Mouse (Mus musculus): ENCODE data around the gene Fhod1. TPM values are rescaled to one million over a fixed set of nuclear protein-coding genes. Genes with fewer than 3 reads are reported as not detected.

The Fhod1 gene
- polyA plus RNA-seq, 1 experiment from 2014 or later = 6.0 TPM

- Histone ChIP-seq H3K4me1 (ENCODE audit: control insufficient read depth, insufficient read depth, low read length) (no peaks in the 10 kb centered on the region), H3K4me3 (ENCODE audit: low read length) (no peak overlapping the region), H3K9me3 (ENCODE audit: control insufficient read depth, low read length) (no peaks in the 10 kb centered on the region), H3K9ac (ENCODE audit: low read depth, low read length) (no peak overlapping the region), H3K36me3 (ENCODE audit: control insufficient read depth, insufficient read depth, low read length) (peaks cover 56% of the 10 kb centered on the region; the same call in 1 of the 2 replicates), H3K27ac (ENCODE audit: low read depth, low read length) (no peak overlapping the region), H3K4me2 (replicated peaks; ENCODE audit: low read depth, low read length) (no peak overlapping the region), H3K27me3 (ENCODE audit: control insufficient read depth, insufficient read depth, low read length) (no peaks in the 10 kb centered on the region)
- no peak for ATAC-seq (ENCODE audit: low FRiP score, low TSS enrichment)
- WGBS = 88% methylated on average over 18 of the region's 18 CpGs
These were observed 32.5 kb downstream of the Fhod1 start for GRCm38 (mm10) chr8:105315073-105315769.

- no peaks in the 10 kb centered on the region for H3K9me3 ChIP-seq (ENCODE audit: control insufficient read depth, low read length)
- no peak overlapping the region for H3K4me2 ChIP-seq (replicated peaks; ENCODE audit: low read depth, low read length)
- no peak for ATAC-seq (ENCODE audit: low FRiP score, low TSS enrichment)
- no peaks in the 10 kb centered on the region for H3K27me3 ChIP-seq (ENCODE audit: control insufficient read depth, insufficient read depth, low read length)
- no peak overlapping the region for H3K9ac ChIP-seq (ENCODE audit: low read depth, low read length)
- no peaks in the 10 kb centered on the region for H3K4me1 ChIP-seq (ENCODE audit: control insufficient read depth, insufficient read depth, low read length)
- WGBS = 75% methylated on average over 9 of the region's 9 CpGs
- H3K27ac ChIP-seq (ENCODE audit: low read depth, low read length) = no peak overlapping the region
- peaks cover 55% of the 10 kb centered on the region; the same call in 1 of the 2 replicates for H3K36me3 ChIP-seq (ENCODE audit: control insufficient read depth, insufficient read depth, low read length)
- H3K4me3 ChIP-seq (ENCODE audit: low read length) = no peak overlapping the region
These were observed 33.9 kb downstream of the Fhod1 start for GRCm38 (mm10) chr8:105313622-105314402.

- ATAC-seq (ENCODE audit: low FRiP score, low TSS enrichment) = no peak
- Histone ChIP-seq H3K4me2 (replicated peaks; ENCODE audit: low read depth, low read length) (no peak overlapping the region), H3K9me3 (ENCODE audit: control insufficient read depth, low read length) (no peaks in the 10 kb centered on the region), H3K27me3 (ENCODE audit: control insufficient read depth, insufficient read depth, low read length) (no peaks in the 10 kb centered on the region), H3K4me1 (ENCODE audit: control insufficient read depth, insufficient read depth, low read length) (no peaks in the 10 kb centered on the region), H3K36me3 (ENCODE audit: control insufficient read depth, insufficient read depth, low read length) (peaks cover 63% of the 10 kb centered on the region), H3K4me3 (ENCODE audit: low read length) (no peak overlapping the region), H3K27ac (ENCODE audit: low read depth, low read length) (no peak overlapping the region), H3K9ac (ENCODE audit: low read depth, low read length) (no peak overlapping the region)
- WGBS = 90% methylated on average over 8 of the region's 8 CpGs
These were observed 34.8 kb downstream of the Fhod1 start for GRCm38 (mm10) chr8:105312891-105313481.

- Histone ChIP-seq H3K9me3 (ENCODE audit: control insufficient read depth, low read length) (no peaks in the 10 kb centered on the region), H3K4me2 (replicated peaks; ENCODE audit: low read depth, low read length) (no peak overlapping the region), H3K9ac (ENCODE audit: low read depth, low read length) (no peak overlapping the region), H3K27me3 (ENCODE audit: control insufficient read depth, insufficient read depth, low read length) (no peaks in the 10 kb centered on the region), H3K4me1 (ENCODE audit: control insufficient read depth, insufficient read depth, low read length) (no peaks in the 10 kb centered on the region), H3K36me3 (ENCODE audit: control insufficient read depth, insufficient read depth, low read length) (peaks cover 63% of the 10 kb centered on the region), H3K27ac (ENCODE audit: low read depth, low read length) (no peak overlapping the region), H3K4me3 (ENCODE audit: low read length) (no peak overlapping the region)
- ATAC-seq (ENCODE audit: low FRiP score, low TSS enrichment) = no peak
- 91% methylated on average over 1 of the region's 1 CpGs for WGBS
These were observed 36.0 kb downstream of the Fhod1 start for GRCm38 (mm10) chr8:105311718-105312117.

GRCm38 (mm10) chr8:105310118-105310517 is 37.6 kb downstream of the Fhod1 start:
- Histone ChIP-seq H3K4me3 (ENCODE audit: low read length) (no peak overlapping the region), H3K4me2 (replicated peaks; ENCODE audit: low read depth, low read length) (no peak overlapping the region), H3K9ac (ENCODE audit: low read depth, low read length) (no peak overlapping the region), H3K27ac (ENCODE audit: low read depth, low read length) (no peak overlapping the region), H3K9me3 (ENCODE audit: control insufficient read depth, low read length) (no peaks in the 10 kb centered on the region), H3K4me1 (ENCODE audit: control insufficient read depth, insufficient read depth, low read length) (peaks cover 11% of the 10 kb centered on the region; the same call in 1 of the 2 replicates), H3K27me3 (ENCODE audit: control insufficient read depth, insufficient read depth, low read length) (no peaks in the 10 kb centered on the region), H3K36me3 (ENCODE audit: control insufficient read depth, insufficient read depth, low read length) (peaks cover 52% of the 10 kb centered on the region)
- WGBS = 89% methylated on average over 8 of the region's 8 CpGs
- no peak for ATAC-seq (ENCODE audit: low FRiP score, low TSS enrichment)

- no peak for ATAC-seq (ENCODE audit: low FRiP score, low TSS enrichment)
- Histone ChIP-seq H3K9me3 (ENCODE audit: control insufficient read depth, low read length) (no peaks in the 10 kb centered on the region), H3K27me3 (ENCODE audit: control insufficient read depth, insufficient read depth, low read length) (no peaks in the 10 kb centered on the region), H3K27ac (ENCODE audit: low read depth, low read length) (no peak overlapping the region), H3K4me3 (ENCODE audit: low read length) (no peak overlapping the region), H3K9ac (ENCODE audit: low read depth, low read length) (no peak overlapping the region), H3K4me1 (ENCODE audit: control insufficient read depth, insufficient read depth, low read length) (peaks cover 18% of the 10 kb centered on the region; the same call in 1 of the 2 replicates), H3K36me3 (ENCODE audit: control insufficient read depth, insufficient read depth, low read length) (peaks cover 50% of the 10 kb centered on the region), H3K4me2 (replicated peaks; ENCODE audit: low read depth, low read length) (no peak overlapping the region)
- whole genome bisulfite sequencing = 75% methylated on average over 15 of the region's 15 CpGs
These were observed 38.5 kb downstream of the Fhod1 start for GRCm38 (mm10) chr8:105309142-105309847.

GRCm38 (mm10) chr8:105308428-105308827 is 39.3 kb downstream of the Fhod1 start:
- Histone ChIP-seq H3K4me2 (replicated peaks; ENCODE audit: low read depth, low read length) (no peak overlapping the region), H3K27me3 (ENCODE audit: control insufficient read depth, insufficient read depth, low read length) (no peaks in the 10 kb centered on the region), H3K9ac (ENCODE audit: low read depth, low read length) (no peak overlapping the region), H3K4me1 (ENCODE audit: control insufficient read depth, insufficient read depth, low read length) (peaks cover 18% of the 10 kb centered on the region; the same call in 1 of the 2 replicates), H3K9me3 (ENCODE audit: control insufficient read depth, low read length) (no peaks in the 10 kb centered on the region), H3K27ac (ENCODE audit: low read depth, low read length) (no peak overlapping the region), H3K36me3 (ENCODE audit: control insufficient read depth, insufficient read depth, low read length) (peaks cover 50% of the 10 kb centered on the region), H3K4me3 (ENCODE audit: low read length) (no peak overlapping the region)
- 94% methylated on average over 10 of the region's 10 CpGs for WGBS
- ATAC-seq (ENCODE audit: low FRiP score, low TSS enrichment) = no peak

GRCm38 (mm10) chr8:105307670-105308069 is 40.1 kb downstream of the Fhod1 start:
- 93% methylated on average over 13 of the region's 13 CpGs for WGBS
- H3K4me1 ChIP-seq (ENCODE audit: control insufficient read depth, insufficient read depth, low read length) = peaks cover 18% of the 10 kb centered on the region; the same call in 1 of the 2 replicates
- no peaks in the 10 kb centered on the region for H3K9me3 ChIP-seq (ENCODE audit: control insufficient read depth, low read length)
- H3K9ac ChIP-seq (ENCODE audit: low read depth, low read length) = no peak overlapping the region
- H3K36me3 ChIP-seq (ENCODE audit: control insufficient read depth, insufficient read depth, low read length) = peaks cover 48% of the 10 kb centered on the region
- no peak overlapping the region for H3K27ac ChIP-seq (ENCODE audit: low read depth, low read length)
- no peaks in the 10 kb centered on the region for H3K27me3 ChIP-seq (ENCODE audit: control insufficient read depth, insufficient read depth, low read length)
- H3K4me2 ChIP-seq (replicated peaks; ENCODE audit: low read depth, low read length) = no peak overlapping the region
- no peak overlapping the region for H3K4me3 ChIP-seq (ENCODE audit: low read length)
- no peak for ATAC-seq (ENCODE audit: low FRiP score, low TSS enrichment)
